Mouse (Mus musculus): ENCODE data around the gene Zfy2. TPM values are rescaled to one million over a fixed set of nuclear protein-coding genes. Genes with fewer than 3 reads are reported as not detected.

Gene Zfy2
- polyA plus RNA-seq (2017; shearing (Covaris generic)), result not detected

DNA sequence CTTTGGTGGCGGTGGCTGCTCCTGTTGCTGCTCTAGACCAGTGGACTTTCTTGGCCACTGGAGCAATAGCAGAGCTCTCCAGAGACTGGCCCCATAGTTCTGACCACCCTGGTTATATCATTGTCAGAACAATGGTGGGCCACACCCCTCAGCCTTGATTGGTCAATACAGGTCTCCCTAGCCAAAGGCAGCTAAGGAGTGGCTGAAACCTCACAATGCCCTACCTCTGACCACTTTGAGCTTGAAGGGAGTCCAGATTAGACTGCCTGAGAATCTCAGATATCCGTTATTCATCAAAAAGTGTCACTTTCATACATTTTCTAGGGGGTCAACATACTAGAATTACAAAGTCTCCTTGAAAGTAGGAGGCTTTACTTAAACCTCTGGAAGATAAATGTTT lies at the start of gene Zfy2:
TSS of gene Zfy2 (minus strand) at position 101 of the 400 bp plus-strand sequence.

All from activated CD4-positive, CD25-positive, alpha-beta regulatory T cell (primary cell).